Mouse (Mus musculus): ENCODE data around the gene Plch1. TPM values are rescaled to one million over a fixed set of nuclear protein-coding genes. Genes with fewer than 3 reads are reported as not detected.
A peak's percentile ranks its signal among the peaks of the same experiment; 100 is the strongest.

Plch1 gene
- total RNA-seq, 2 experiments from 2014 or later, result 4.8 TPM

GRCm38 (mm10) chr3:63865069-63865468 lies 34.2 kb downstream of the Plch1 start:
- DNase-seq (ENCODE audit: extremely low spot score in 1 of 2, low spot score in 1 of 2), result no peak

- DNase-seq (ENCODE audit: extremely low spot score in 1 of 2, low spot score in 1 of 2), result peak in 1 of 2 experiments; percentile 33
Observed at GRCm38 (mm10) chr3:63862716-63863115, 36.6 kb downstream of the Plch1 start.

- DNase-seq (ENCODE audit: extremely low spot score in 1 of 2, low spot score in 1 of 2), result no peak
Observed at GRCm38 (mm10) chr3:63852828-63853227, 46.4 kb downstream of the Plch1 start.

GRCm38 (mm10) chr3:63851125-63851698 lies 48.1 kb downstream of the Plch1 start:
- DNase-seq (ENCODE audit: extremely low spot score in 1 of 2, low spot score in 1 of 2), result no peak

- DNase-seq (ENCODE audit: extremely low spot score in 1 of 2, low spot score in 1 of 2), result no peak
Observed at GRCm38 (mm10) chr3:63849765-63850346, 49.4 kb downstream of the Plch1 start.

- DNase-seq (ENCODE audit: extremely low spot score in 1 of 2, low spot score in 1 of 2), result no peak
Observed at GRCm38 (mm10) chr3:63844141-63844540, 55.1 kb downstream of the Plch1 start.

- no peak for DNase-seq (ENCODE audit: extremely low spot score in 1 of 2, low spot score in 1 of 2)
Observed at GRCm38 (mm10) chr3:63842436-63842835, 56.8 kb downstream of the Plch1 start.

GRCm38 (mm10) chr3:63837750-63838149 lies 61.5 kb downstream of the Plch1 start:
- no peak for DNase-seq (ENCODE audit: extremely low spot score in 1 of 2, low spot score in 1 of 2)

- DNase-seq (ENCODE audit: extremely low spot score in 1 of 2, low spot score in 1 of 2), result no peak
Observed at GRCm38 (mm10) chr3:63836937-63837632, 62.2 kb downstream of the Plch1 start.

GRCm38 (mm10) chr3:63835816-63836215 lies 63.5 kb downstream of the Plch1 start:
- DNase-seq (ENCODE audit: extremely low spot score in 1 of 2, low spot score in 1 of 2), result no peak

GRCm38 (mm10) chr3:63823874-63824400 lies 75.3 kb downstream of the Plch1 start:
- DNase-seq (ENCODE audit: extremely low spot score in 1 of 2, low spot score in 1 of 2), result no peak

- peak in 1 of 2 experiments; percentile 7 for DNase-seq (ENCODE audit: extremely low spot score in 1 of 2, low spot score in 1 of 2)
Observed at GRCm38 (mm10) chr3:63822631-63823030, 76.6 kb downstream of the Plch1 start.

- DNase-seq (ENCODE audit: extremely low spot score in 1 of 2, low spot score in 1 of 2), result no peak
Observed at GRCm38 (mm10) chr3:63815131-63815530, 84.1 kb downstream of the Plch1 start.

GRCm38 (mm10) chr3:63814203-63814602 lies 85.1 kb downstream of the Plch1 start:
- DNase-seq (ENCODE audit: extremely low spot score in 1 of 2, low spot score in 1 of 2), result no peak

- DNase-seq (ENCODE audit: extremely low spot score in 1 of 2, low spot score in 1 of 2), result no peak
Observed at GRCm38 (mm10) chr3:63806906-63807305, 92.4 kb downstream of the Plch1 start.

GRCm38 (mm10) chr3:63805496-63805895 lies 93.8 kb downstream of the Plch1 start:
- DNase-seq (ENCODE audit: extremely low spot score in 1 of 2, low spot score in 1 of 2), result no peak

GRCm38 (mm10) chr3:63800685-63801084 lies 98.6 kb downstream of the Plch1 start:
- DNase-seq (ENCODE audit: extremely low spot score in 1 of 2, low spot score in 1 of 2), result no peak

GRCm38 (mm10) chr3:63786805-63787365 lies 112.4 kb downstream of the Plch1 start:
- no peak for DNase-seq (ENCODE audit: extremely low spot score in 1 of 2, low spot score in 1 of 2)

GRCm38 (mm10) chr3:63772617-63773305 lies 126.5 kb downstream of the Plch1 start:
- no peak for DNase-seq (ENCODE audit: extremely low spot score in 1 of 2, low spot score in 1 of 2)

GRCm38 (mm10) chr3:63760821-63761220 lies 138.5 kb downstream of the Plch1 start:
- no peak for DNase-seq (ENCODE audit: extremely low spot score in 1 of 2, low spot score in 1 of 2)

- DNase-seq (ENCODE audit: extremely low spot score in 1 of 2, low spot score in 1 of 2), result no peak
Observed at GRCm38 (mm10) chr3:63740073-63740472, 159.2 kb downstream of the Plch1 start.

Data from layer of hippocampus, postnatal 25 days (tissue).